ENCODE assay signal across 9 mouse cellular contexts in the genomic region with DNA sequence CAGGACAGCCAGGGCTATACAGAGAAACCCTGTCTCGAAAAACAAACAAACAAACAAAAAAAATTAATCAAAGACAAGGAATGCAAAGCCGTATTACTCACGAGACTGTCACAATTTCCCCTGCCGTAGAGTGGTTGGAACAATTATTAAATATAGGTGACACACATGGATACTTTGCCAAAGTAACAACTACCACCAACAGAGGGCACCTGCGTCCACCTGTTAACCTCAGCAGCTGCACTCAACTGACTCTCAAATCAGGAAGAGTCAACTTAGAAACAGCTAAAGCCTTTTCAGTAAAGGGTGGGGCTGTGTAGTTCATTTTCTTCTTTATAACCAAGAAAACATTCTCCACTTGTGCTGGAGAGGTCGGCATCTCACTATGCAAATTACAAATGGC. TPM values are rescaled to one million over a fixed set of nuclear protein-coding genes. Genes with fewer than 3 reads are reported as not detected.
DNase-seq lines count a peak whose midpoint lies in the region; ATAC-seq and TF ChIP-seq lines count a peak whose summit lies in the region.
"Had no signal": no experiment of that assay in that cellular context is flagged by ENCODE, and none has a peak within 500 bp of the region (broad histone marks: within the 10 kb centered on the region; RNA-seq: fewer than 3 reads in every experiment).

No protein-coding gene starts in this region.

- H3K9ac ChIP-seq in embryonic facial prominence, embryonic 14.5 days (ENCODE audit: low read depth, low read length) = no peak overlapping the region
- no peak overlapping the region for H3K9ac ChIP-seq in liver, embryonic 14.5 days (replicated peaks)
- H3K9ac ChIP-seq in stomach, postnatal 0 days (ENCODE audit: low read length) = no peak overlapping the region
- no peak overlapping the region for H3K9ac ChIP-seq in forebrain, embryonic 16.5 days (replicated peaks; ENCODE audit: low read depth, low read length)

- H3K4me2 ChIP-seq in embryonic facial prominence, embryonic 14.5 days (ENCODE audit: low read depth, low read length) = no peak overlapping the region
- no peak overlapping the region for H3K4me2 ChIP-seq in liver, embryonic 14.5 days (ENCODE audit: low read depth)
- no peak overlapping the region for H3K4me2 ChIP-seq in stomach, postnatal 0 days (replicated peaks; ENCODE audit: low read depth)
- H3K4me2 ChIP-seq in forebrain, embryonic 16.5 days (ENCODE audit: low read length) = no peak overlapping the region

- ATAC-seq in activated CD4-positive, CD25-positive, alpha-beta regulatory T cell, adult 4 months = peak; percentile 87
- no peak for ATAC-seq in embryonic facial prominence, embryonic 14.5 days (ENCODE audit: low read depth)
- ATAC-seq in liver, embryonic 14.5 days (ENCODE audit: insufficient read depth) = no peak
- peak; percentile 51; the same call in 1 of the 2 replicates for ATAC-seq in stomach, postnatal 0 days (ENCODE audit: low FRiP score, low TSS enrichment)
- ATAC-seq in forebrain, embryonic 16.5 days = no peak

- no peak overlapping the region for H3K4me3 ChIP-seq in layer of hippocampus, adult 2 months
- H3K4me3 ChIP-seq in embryonic facial prominence, embryonic 14.5 days (ENCODE audit: low read depth, low read length) = no peak overlapping the region
- H3K4me3 ChIP-seq in liver, embryonic 14.5 days (ENCODE audit: insufficient read depth in 1 of 2, low read depth in 2 of 2, low read length in 2 of 2) = no peak overlapping the region
- no peak overlapping the region for H3K4me3 ChIP-seq in stomach, postnatal 0 days (ENCODE audit: low read depth, low read length)
- H3K4me3 ChIP-seq in forebrain, embryonic 16.5 days (replicated peaks; ENCODE audit: low read length) = no peak overlapping the region
- H3K4me3 ChIP-seq: myocyte had no signal

- peaks cover 36% of the 10 kb centered on the region for H3K36me3 ChIP-seq in embryonic facial prominence, embryonic 14.5 days (ENCODE audit: control insufficient read depth, insufficient read depth, low read length)
- peaks cover 5% of the 10 kb centered on the region for H3K36me3 ChIP-seq in liver, embryonic 14.5 days (replicated peaks; ENCODE audit: control insufficient read depth, insufficient read depth, low read depth)
- H3K36me3 ChIP-seq in stomach, postnatal 0 days (ENCODE audit: control insufficient read depth, insufficient read depth, low read length) = 0 out of 2 replicates have a peak, but pooled peaks cover 2% of the 10 kb centered on the region
- H3K36me3 ChIP-seq in forebrain, embryonic 16.5 days (ENCODE audit: control insufficient read depth, insufficient read depth) = peaks cover 11% of the 10 kb centered on the region; the same call in 1 of the 2 replicates

- no peaks in the 10 kb centered on the region for H3K9me3 ChIP-seq in embryonic facial prominence, embryonic 14.5 days (ENCODE audit: control insufficient read depth, low read length)
- H3K9me3 ChIP-seq in liver, embryonic 14.5 days (ENCODE audit: control insufficient read depth, low read length) = no peaks in the 10 kb centered on the region
- H3K9me3 ChIP-seq in stomach, postnatal 0 days (ENCODE audit: control insufficient read depth, low read length) = no peaks in the 10 kb centered on the region
- no peaks in the 10 kb centered on the region for H3K9me3 ChIP-seq in forebrain, embryonic 16.5 days (ENCODE audit: control insufficient read depth, low read length)

- no peaks in the 10 kb centered on the region for H3K27me3 ChIP-seq in embryonic facial prominence, embryonic 14.5 days (replicated peaks; ENCODE audit: control insufficient read depth, insufficient read depth, low read length)
- no peaks in the 10 kb centered on the region for H3K27me3 ChIP-seq in liver, embryonic 14.5 days (ENCODE audit: control insufficient read depth, insufficient read depth, low read length)
- H3K27me3 ChIP-seq in stomach, postnatal 0 days (ENCODE audit: control insufficient read depth, insufficient read depth, low read length) = no peaks in the 10 kb centered on the region
- no peaks in the 10 kb centered on the region for H3K27me3 ChIP-seq in forebrain, embryonic 16.5 days (replicated peaks; ENCODE audit: control insufficient read depth, insufficient read depth, low read length)

- peak; percentile 70 for TF ChIP-seq CTCF in layer of hippocampus, adult 2 months (conservative IDR thresholded peaks at IDR 0.05)
- peak; percentile 70 for TF ChIP-seq CTCF in liver, embryonic 14.5 days (IDR thresholded peaks at IDR 0.05; ENCODE audit: low read depth)
- peak; percentile 79 for TF ChIP-seq CTCF in stomach, postnatal 0 days (IDR thresholded peaks at IDR 0.05; ENCODE audit: low read depth)

- 68% methylated on average over 6 of the region's 6 CpGs for WGBS in embryonic facial prominence, embryonic 14.5 days
- 71% methylated on average over 6 of the region's 6 CpGs for WGBS in liver, embryonic 14.5 days (ENCODE audit: insufficient replicate concordance)
- 49% methylated on average over 6 of the region's 6 CpGs for WGBS in stomach, postnatal 0 days
- 76% methylated on average over 6 of the region's 6 CpGs for WGBS in forebrain, embryonic 16.5 days

- H3K4me1 ChIP-seq in embryonic facial prominence, embryonic 14.5 days (ENCODE audit: control insufficient read depth, insufficient read depth, low read length) = peaks cover 7% of the 10 kb centered on the region; the same call in 1 of the 2 replicates
- peaks cover 19 to 28% of the 10 kb centered on the region in 2 experiments for H3K4me1 ChIP-seq in liver, embryonic 14.5 days (replicated peaks; ENCODE audit: control insufficient read depth in 2 of 2, insufficient read depth in 2 of 2, low read length in 1 of 2)
- no peaks in the 10 kb centered on the region for H3K4me1 ChIP-seq in stomach, postnatal 0 days (replicated peaks; ENCODE audit: control insufficient read depth, insufficient read depth)
- H3K4me1 ChIP-seq in forebrain, embryonic 16.5 days (replicated peaks; ENCODE audit: control insufficient read depth, insufficient read depth, low read length) = peaks cover 9% of the 10 kb centered on the region

- no peak overlapping the region for H3K27ac ChIP-seq in layer of hippocampus, adult 2 months
- H3K27ac ChIP-seq in embryonic facial prominence, embryonic 14.5 days (replicated peaks; ENCODE audit: low read depth, low read length) = no peak overlapping the region
- no peak overlapping the region for H3K27ac ChIP-seq in liver, embryonic 14.5 days
- no peak overlapping the region for H3K27ac ChIP-seq in stomach, postnatal 0 days (replicated peaks)
- no peak overlapping the region for H3K27ac ChIP-seq in forebrain, embryonic 16.5 days (ENCODE audit: low read length)

- no peak for TF ChIP-seq EP300 in liver, embryonic 14.5 days (IDR thresholded peaks at IDR 0.05; ENCODE audit: low read depth)
- TF ChIP-seq EP300 in stomach, postnatal 0 days (optimal IDR thresholded peaks at IDR 0.05) = no peak

- DNase-seq in layer of hippocampus, adult 2 months (ENCODE audit: low spot score in 2 of 2) = no peak
- no peak for DNase-seq in layer of hippocampus, postnatal 25 days (ENCODE audit: extremely low spot score in 1 of 2, low spot score in 1 of 2)
- peak; percentile 67 for DNase-seq in embryonic facial prominence, embryonic 14.5 days (ENCODE audit: low spot score)
- no peak for DNase-seq in liver, embryonic 14.5 days (ENCODE audit: low read depth in 3 of 3, low spot score in 3 of 3)
- DNase-seq in stomach, postnatal 0 days (ENCODE audit: low spot score) = peak; percentile 70
- no peak for DNase-seq in testis, postnatal 10 days (ENCODE audit: low spot score)

RNA-seq across cellular contexts. Expression of a gene that starts 24.3 kb away (rescaled TPM):
- 10 to 100 TPM; 62.3 to 66.3 TPM for total RNA-seq in layer of hippocampus, adult 2 months (2021)
- total RNA-seq in layer of hippocampus, postnatal 25 days (2021) = 10 to 100 TPM; 60.1 to 63.6 TPM
- polyA plus RNA-seq in activated CD4-positive, CD25-positive, alpha-beta regulatory T cell, adult 4 months (2017; shearing (Covaris generic)) = 1 to 10 TPM; 2.9 to 4.3 TPM
- polyA plus RNA-seq in embryonic facial prominence, embryonic 14.5 days (2014; fragmentation: Nextera tagmentation; extraction: Ambion mirVana) = 13.8 and 14.4 TPM in 2 replicates
- polyA plus RNA-seq in liver, embryonic 14.5 days (2012; rRNA removed) = 3.9 and 5.1 TPM in 2 replicates
- 7.6 and 8.3 TPM in 2 replicates for polyA plus RNA-seq in liver, embryonic 14.5 days (2014; fragmentation: Nextera tagmentation; extraction: Ambion mirVana)
- 3.4 and 4.1 TPM in 2 replicates for polyA plus RNA-seq in stomach, postnatal 0 days (2015; fragmentation: Nextera tagmentation; extraction: Ambion mirVana)
- 39.6 and 44.3 TPM in 2 replicates for polyA plus RNA-seq in forebrain, embryonic 16.5 days (2015; fragmentation: Nextera tagmentation; extraction: Ambion mirVana)

Comparison
In these comparisons a context has a peak if more than half of its experiments do, and no peak if none do; other contexts are left out.
1. DNase-seq: peak in embryonic facial prominence, embryonic 14.5 days (single experiment) and stomach, postnatal 0 days (single experiment); none in layer of hippocampus, adult 2 months (0 of 2), layer of hippocampus, postnatal 25 days (0 of 2), liver, embryonic 14.5 days (0 of 3) and testis, postnatal 10 days (single experiment).
2. ATAC-seq: peak in activated CD4-positive, CD25-positive, alpha-beta regulatory T cell, adult 4 months (single experiment) and stomach, postnatal 0 days (single experiment); none in embryonic facial prominence, embryonic 14.5 days (single experiment), liver, embryonic 14.5 days (single experiment) and forebrain, embryonic 16.5 days (single experiment).
3. Peak in every context shown above with its lines, with median percentiles within 50 percentile points of each other: CTCF ChIP-seq.